In genomic region chrX:85272296-85272695, GRCm38 (mm10) we compare ENCODE assay signal across 14 mouse cellular contexts. TPM values are rescaled to one million over a fixed set of nuclear protein-coding genes. Genes with fewer than 3 reads are reported as not detected.
DNase-seq lines count a peak whose midpoint lies in the region; ATAC-seq and TF ChIP-seq lines count a peak whose summit lies in the region.
"Had no signal": no experiment of that assay in that cellular context is flagged by ENCODE, and none has a peak within 500 bp of the region (broad histone marks: within the 10 kb centered on the region; RNA-seq: fewer than 3 reads in every experiment).

No protein-coding gene starts in this region.

- WGBS in kidney, adult 2 months: 24% methylated on average over 6 of the region's 6 CpGs
- WGBS in lung, postnatal 0 days: 46% methylated on average over 6 of the region's 6 CpGs
- 55% methylated on average over 6 of the region's 6 CpGs for WGBS in lung, adult 2 months
- 52% methylated on average over 6 of the region's 6 CpGs for WGBS in stomach, embryonic 15.5 days

- TF ChIP-seq CTCF in kidney, adult 2 months (conservative IDR thresholded peaks at IDR 0.05; ENCODE audit: insufficient read depth, insufficient read length, low read depth, low read length): no peak
- TF ChIP-seq CTCF in lung, postnatal 0 days (IDR thresholded peaks at IDR 0.05): no peak
- TF ChIP-seq CTCF in lung, adult 2 months (IDR thresholded peaks at IDR 0.05; ENCODE audit: insufficient read depth, low read length): no peak

- H3K27ac ChIP-seq in kidney, adult 2 months (ENCODE audit: insufficient read depth, low read depth, low read length): no peak overlapping the region
- H3K27ac ChIP-seq in lung, postnatal 0 days (ENCODE audit: low read length): no peak overlapping the region
- H3K27ac ChIP-seq in stomach, embryonic 15.5 days: no peak overlapping the region
- H3K27ac ChIP-seq: liver, embryonic 14.5 days had no signal

- H3K27me3 ChIP-seq in kidney, adult 2 months (replicated peaks; ENCODE audit: control insufficient read depth, insufficient read depth, low read length): no peaks in the 10 kb centered on the region
- no peaks in the 10 kb centered on the region for H3K27me3 ChIP-seq in lung, postnatal 0 days (replicated peaks; ENCODE audit: insufficient read depth, low read length)
- no peaks in the 10 kb centered on the region for H3K27me3 ChIP-seq in stomach, embryonic 15.5 days (replicated peaks)

- no peak overlapping the region for H3K4me3 ChIP-seq in kidney, adult 2 months (ENCODE audit: insufficient read depth, low read depth, low read length)
- H3K4me3 ChIP-seq in lung, postnatal 0 days (ENCODE audit: low read depth, low read length): no peak overlapping the region
- H3K4me3 ChIP-seq in lung, adult 2 months (replicated peaks; ENCODE audit: extremely low read depth, low read depth, low read length): no peak overlapping the region
- no peak overlapping the region for H3K4me3 ChIP-seq in stomach, embryonic 15.5 days (replicated peaks)

- no peak for ATAC-seq in lung, postnatal 0 days
- ATAC-seq in stomach, embryonic 15.5 days (ENCODE audit: insufficient read depth, low FRiP score, low read depth): no peak
- ATAC-seq in inflammation-experienced regulatory T-cells, adult 6 months: no peak

- TF ChIP-seq POLR2A in kidney, adult 2 months (IDR thresholded peaks at IDR 0.05; ENCODE audit: low read depth, low read length): no peak
- no peak for TF ChIP-seq POLR2A in lung, adult 2 months (IDR thresholded peaks at IDR 0.05; ENCODE audit: borderline replicate concordance, extremely low read depth, low read depth, low read length)

- H3K36me3 ChIP-seq in kidney, adult 2 months (ENCODE audit: control insufficient read depth, insufficient read depth, low read length): no peaks in the 10 kb centered on the region
- no peaks in the 10 kb centered on the region for H3K36me3 ChIP-seq in lung, postnatal 0 days (ENCODE audit: insufficient read depth, low read length)
- no peaks in the 10 kb centered on the region for H3K36me3 ChIP-seq in stomach, embryonic 15.5 days

- no peak for TF ChIP-seq EP300 in lung, postnatal 0 days (IDR thresholded peaks at IDR 0.05)

- DNase-seq in embryo, embryonic 11 days: peak; percentile 2
- no peak for DNase-seq in embryo, embryonic 10.5 days (ENCODE audit: low spot score)
- DNase-seq in kidney, adult 2 months: peak; percentile 0
- DNase-seq in kidney, postnatal 25 days: no peak
- DNase-seq in lung, postnatal 0 days (ENCODE audit: low spot score): no peak
- DNase-seq in lung, adult 2 months: no peak
- DNase-seq: cerebellum, adult 2 months; gastrocnemius, postnatal 14 days; kidney, adult 8-10 months had no signal

- 0 out of 2 replicates have a peak overlapping the region, but pooled peaks have one; percentile 8 for H3K4me2 ChIP-seq in lung, postnatal 0 days (replicated peaks; ENCODE audit: low read depth, low read length)
- 0 out of 2 replicates have a peak overlapping the region, but pooled peaks have one; percentile 10 for H3K4me2 ChIP-seq in stomach, embryonic 15.5 days

- no peak overlapping the region for H3K9ac ChIP-seq in lung, postnatal 0 days (replicated peaks; ENCODE audit: low read depth)
- H3K9ac ChIP-seq in stomach, embryonic 15.5 days: no peak overlapping the region
- H3K9ac ChIP-seq: liver, embryonic 14.5 days had no signal

- H3K4me1 ChIP-seq in kidney, adult 2 months (ENCODE audit: control insufficient read depth, insufficient read depth, low read length): no peaks in the 10 kb centered on the region
- H3K4me1 ChIP-seq in lung, postnatal 0 days (ENCODE audit: insufficient read depth, low read depth, low read length): no peaks in the 10 kb centered on the region
- H3K4me1 ChIP-seq in lung, adult 2 months (ENCODE audit: control insufficient read depth, insufficient read depth, low read length): no peaks in the 10 kb centered on the region
- H3K4me1 ChIP-seq in stomach, embryonic 15.5 days: no peaks in the 10 kb centered on the region

- no peaks in the 10 kb centered on the region for H3K9me3 ChIP-seq in lung, postnatal 0 days (ENCODE audit: low read length)
- no peaks in the 10 kb centered on the region for H3K9me3 ChIP-seq in stomach, embryonic 15.5 days

RNA-seq across cellular contexts. Expression of gene Fthl17a, which starts 22.8 kb away (rescaled TPM):
- polyA plus RNA-seq in kidney, adult 2 months (2012; rRNA removed): not detected in 2 replicates
- polyA plus RNA-seq in lung, postnatal 0 days (2015; fragmentation: Nextera tagmentation; extraction: Ambion mirVana): not detected in 2 replicates
- polyA plus RNA-seq in lung, adult 2 months (2012; rRNA removed): not detected in 2 replicates
- polyA plus RNA-seq in stomach, embryonic 15.5 days (2015; fragmentation: Nextera tagmentation; extraction: Ambion mirVana): not detected in 2 replicates
- not detected for polyA plus RNA-seq in inflammation-experienced regulatory T-cells, adult 6 months (2017; shearing (Covaris generic))
- polyA plus RNA-seq: cerebellum, adult 2 months; hindbrain, embryonic 11.5 days; liver, embryonic 14.5 days; spleen, adult 2 months had no signal

Comparison
In these comparisons a context has a peak if more than half of its experiments do, and no peak if none do; other contexts are left out.
1. DNase-seq: peak in embryo, embryonic 11 days (single experiment) and kidney, adult 2 months (single experiment); none in embryo, embryonic 10.5 days (single experiment), kidney, postnatal 25 days (0 of 2), lung, postnatal 0 days (single experiment) and lung, adult 2 months (single experiment).